Mouse (Mus musculus) naive thymus-derived CD4-positive, alpha-beta T cell, adult 2 months (primary cell): ENCODE data around the gene Mcm5.

Source experiments
- DNase-seq: peaks from one replicate; pipeline ENCODE4 v3.0.0-alpha.2; 2011; ENCODE audit warnings: low read depth

Gene Mcm5

GRCm38 (mm10) chr8:75109236-75109967, at the start of gene Mcm5:
Mcm5 (plus strand) TSS chr8:75109569.
- DNase-seq: peak; percentile 100

DNA sequence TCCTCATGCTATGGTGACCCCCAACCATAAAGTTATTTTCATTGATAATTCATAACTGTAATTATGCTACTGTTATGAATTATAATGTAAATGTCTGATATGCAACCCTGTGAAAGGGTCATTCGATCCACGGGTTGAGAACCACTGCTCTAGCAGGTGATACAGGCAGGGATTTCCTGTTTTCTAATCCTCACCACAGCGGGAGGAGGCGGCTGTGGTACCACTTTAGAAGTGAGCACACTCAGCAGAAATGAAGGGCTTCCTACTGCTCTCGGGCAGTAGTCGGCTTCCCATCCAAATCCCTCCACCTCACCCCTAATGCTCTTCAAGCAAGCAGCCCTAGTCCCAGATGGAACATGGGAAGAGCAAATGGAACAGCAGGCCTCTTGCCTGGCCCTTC, 49.3 kb upstream of the Mcm5 start:
- no peak for DNase-seq

- no peak for DNase-seq
Observed at GRCm38 (mm10) chr8:75060815-75061214, 48.6 kb upstream of the Mcm5 start.

GRCm38 (mm10) chr8:75063290-75063689, 46.1 kb upstream of the Mcm5 start:
- no peak for DNase-seq

- DNase-seq: no peak
Observed at GRCm38 (mm10) chr8:75064790-75065189, 44.6 kb upstream of the Mcm5 start.

DNA sequence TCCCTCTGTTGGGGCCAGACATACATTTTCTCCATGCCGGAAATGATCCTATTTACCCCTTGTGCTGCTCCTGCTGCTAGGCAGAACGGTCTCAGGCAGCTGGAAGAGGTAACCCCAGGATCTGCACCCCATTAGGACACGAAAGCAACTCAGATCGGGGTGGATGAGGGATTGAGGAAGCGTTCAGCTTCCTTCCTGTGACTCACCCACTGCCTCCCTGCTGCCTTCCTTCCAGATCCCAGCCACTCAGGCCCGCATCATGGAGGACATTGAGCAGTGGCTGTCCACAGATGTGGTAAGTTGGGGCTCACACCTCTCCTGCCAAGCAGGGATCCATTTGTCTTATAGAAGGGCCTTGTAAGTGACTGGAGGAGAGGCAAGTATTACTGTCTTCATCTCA, 42.1 kb upstream of the Mcm5 start:
- DNase-seq: no peak

DNA sequence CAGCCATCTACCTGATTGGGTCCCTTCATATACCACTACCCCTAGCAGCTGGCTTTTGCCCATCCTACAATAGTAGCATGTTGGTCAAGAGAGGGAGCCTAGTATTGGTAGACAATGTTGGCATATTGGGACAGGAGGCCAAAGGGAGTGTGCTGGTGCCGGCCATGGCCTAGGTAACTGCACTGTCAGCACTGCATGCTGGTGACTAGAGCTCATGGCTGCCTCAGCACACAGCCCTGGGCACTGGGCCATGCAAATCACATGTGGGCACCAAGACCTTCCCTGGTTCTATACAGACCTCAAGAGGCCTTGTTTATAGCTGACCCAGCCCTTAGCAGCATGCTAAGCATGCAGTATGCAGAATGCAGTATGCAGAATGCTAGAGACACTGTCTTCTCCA, 39.1 kb upstream of the Mcm5 start:
- DNase-seq: no peak

GRCm38 (mm10) chr8:75071627-75072346, 37.6 kb upstream of the Mcm5 start:
- DNase-seq: peak; percentile 77

DNA sequence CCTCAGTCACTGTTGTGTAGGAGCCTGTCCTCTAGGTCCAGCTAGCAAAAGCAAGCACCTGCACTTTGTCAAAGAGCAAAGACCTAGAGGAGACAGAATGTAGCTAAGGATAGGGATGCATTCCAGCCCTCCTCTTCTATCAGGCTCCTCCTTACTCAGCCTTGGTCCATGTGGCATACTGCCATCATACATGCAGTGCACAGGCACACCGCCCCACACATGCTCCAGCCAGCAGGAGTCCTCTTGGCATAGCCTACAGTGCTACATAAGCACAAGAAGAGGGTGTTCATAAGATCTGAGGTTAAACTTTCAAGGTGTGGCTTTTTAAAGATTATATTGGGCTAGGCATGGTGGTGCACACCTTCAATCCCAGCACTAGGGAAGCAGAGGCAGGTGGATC, 34.5 kb upstream of the Mcm5 start:
- no peak for DNase-seq

GRCm38 (mm10) chr8:75078215-75078614, 31.2 kb upstream of the Mcm5 start:
- DNase-seq: no peak

DNA sequence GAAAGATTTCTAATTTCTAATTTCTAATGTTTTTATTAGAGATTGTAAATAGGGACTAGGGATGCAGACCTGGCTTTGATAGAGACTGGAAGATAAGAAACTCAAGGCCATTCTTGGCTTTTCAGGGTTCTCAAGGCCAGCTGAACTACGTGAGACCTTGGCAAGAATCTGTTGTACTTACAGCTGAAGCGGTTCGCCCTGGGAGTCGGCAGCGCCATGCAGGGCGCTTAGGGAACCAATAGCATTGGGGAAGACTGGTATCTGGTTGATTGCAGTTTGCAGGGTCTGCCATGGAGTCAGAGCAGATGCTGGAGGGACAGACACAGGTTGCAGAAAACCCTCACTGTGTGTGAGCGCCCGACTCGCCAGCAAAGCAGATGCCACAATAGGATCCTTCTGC, 30.5 kb upstream of the Mcm5 start:
- no peak for DNase-seq

GRCm38 (mm10) chr8:75081364-75082040, 27.9 kb upstream of the Mcm5 start:
- no peak for DNase-seq

DNA sequence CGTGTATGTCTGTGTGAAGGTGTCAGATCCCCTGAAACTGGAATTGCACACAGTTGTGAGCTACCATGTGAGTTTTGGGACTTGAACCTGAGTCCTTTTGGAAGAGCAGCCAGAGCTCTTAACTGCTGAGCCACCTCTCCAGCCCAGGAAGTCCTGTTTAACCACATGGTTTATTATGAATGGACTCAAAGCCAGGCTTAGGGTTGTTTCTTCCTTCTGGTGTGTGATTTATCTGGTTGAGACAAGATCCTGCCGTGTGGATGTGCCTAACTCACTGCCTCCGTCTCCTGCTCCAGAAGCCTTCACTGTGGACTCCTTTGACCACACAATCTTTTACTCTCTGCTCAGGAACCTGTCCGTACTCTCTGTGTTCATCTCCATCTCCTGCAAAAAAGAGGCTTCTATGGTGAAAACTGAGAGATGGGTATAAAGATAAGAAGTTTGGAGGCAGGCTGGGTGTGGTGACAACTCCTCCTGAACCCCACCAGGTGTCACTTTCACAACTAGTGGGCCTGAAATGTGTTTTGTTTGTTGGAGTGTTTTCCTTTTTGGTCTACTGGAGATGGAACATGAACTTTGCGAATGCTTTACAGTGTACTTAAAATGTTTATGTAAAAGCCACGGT, 27.1 kb upstream of the Mcm5 start:
- no peak for DNase-seq

DNA sequence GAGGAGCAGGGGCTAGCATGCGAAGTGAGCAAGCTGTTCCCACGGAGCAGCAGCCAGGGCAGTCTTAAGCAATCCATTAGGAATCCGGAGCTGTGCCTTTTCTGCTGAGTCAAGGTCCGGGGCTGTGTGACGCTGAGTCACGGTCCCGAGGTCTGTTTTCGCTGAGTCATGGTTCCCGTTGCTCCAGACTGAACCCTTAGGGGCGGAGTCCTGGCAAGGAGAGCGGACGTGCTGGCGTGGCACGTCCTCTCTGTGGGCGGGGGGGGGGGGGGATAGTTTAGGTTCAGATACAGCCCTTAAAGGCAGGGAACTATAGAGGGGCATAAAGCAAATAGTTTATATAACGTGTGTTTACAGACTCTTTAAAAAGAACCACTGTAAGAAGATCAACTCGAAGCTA, 25.5 kb upstream of the Mcm5 start:
- DNase-seq: peak; percentile 54

DNA sequence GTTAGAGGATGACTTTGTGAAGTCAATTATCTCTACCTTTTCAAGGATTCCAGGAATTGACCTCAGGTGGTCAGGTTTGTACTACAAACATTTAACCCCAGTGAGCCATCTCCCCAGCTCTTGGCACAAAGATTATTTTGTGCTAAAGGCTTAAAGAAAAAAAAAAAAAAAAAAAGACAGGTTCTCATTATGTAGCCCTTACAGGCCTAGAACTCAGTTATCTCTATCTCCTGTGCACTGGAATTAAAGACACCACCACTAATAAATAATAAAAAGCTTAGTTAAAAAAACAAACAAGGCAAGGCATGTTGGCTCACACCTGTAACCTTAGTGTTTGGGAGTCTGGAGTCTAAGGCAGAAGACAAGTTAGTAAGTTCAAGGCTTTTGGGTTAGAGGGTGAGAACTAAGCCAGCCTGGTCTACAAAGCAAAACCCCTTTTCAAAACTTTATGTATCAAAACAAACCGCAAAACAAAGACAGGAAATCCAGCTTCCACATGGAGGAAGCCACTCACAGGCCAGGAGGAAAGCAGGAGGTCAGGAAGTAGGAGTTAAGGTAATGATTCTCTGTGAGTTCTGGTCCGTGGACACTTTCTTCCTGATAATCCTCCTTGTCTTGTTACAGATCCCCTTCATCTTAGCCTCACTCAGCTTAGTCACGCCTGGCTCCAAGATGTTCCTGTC, 24.8 kb upstream of the Mcm5 start:
- no peak for DNase-seq

GRCm38 (mm10) chr8:75086002-75086401, 23.4 kb upstream of the Mcm5 start:
- no peak for DNase-seq

DNA sequence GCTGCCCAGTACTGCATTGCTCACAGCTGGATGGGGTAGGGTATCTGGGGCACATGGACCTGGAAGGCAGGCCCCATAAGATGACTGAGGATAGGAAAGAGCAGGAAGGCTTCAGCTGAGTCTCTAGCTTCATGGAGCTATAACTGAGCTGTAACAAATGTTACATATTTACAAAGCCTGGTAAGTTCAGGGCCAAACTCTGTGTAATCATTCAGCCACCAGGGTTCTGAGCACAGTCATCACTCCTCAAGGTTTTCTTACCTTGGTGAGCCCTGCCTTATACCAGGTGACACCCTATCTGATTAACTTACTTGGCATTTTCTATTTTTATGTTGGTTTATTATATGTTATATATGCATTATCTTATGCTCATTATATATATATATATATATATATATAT, 22.2 kb upstream of the Mcm5 start:
- DNase-seq: no peak

DNA sequence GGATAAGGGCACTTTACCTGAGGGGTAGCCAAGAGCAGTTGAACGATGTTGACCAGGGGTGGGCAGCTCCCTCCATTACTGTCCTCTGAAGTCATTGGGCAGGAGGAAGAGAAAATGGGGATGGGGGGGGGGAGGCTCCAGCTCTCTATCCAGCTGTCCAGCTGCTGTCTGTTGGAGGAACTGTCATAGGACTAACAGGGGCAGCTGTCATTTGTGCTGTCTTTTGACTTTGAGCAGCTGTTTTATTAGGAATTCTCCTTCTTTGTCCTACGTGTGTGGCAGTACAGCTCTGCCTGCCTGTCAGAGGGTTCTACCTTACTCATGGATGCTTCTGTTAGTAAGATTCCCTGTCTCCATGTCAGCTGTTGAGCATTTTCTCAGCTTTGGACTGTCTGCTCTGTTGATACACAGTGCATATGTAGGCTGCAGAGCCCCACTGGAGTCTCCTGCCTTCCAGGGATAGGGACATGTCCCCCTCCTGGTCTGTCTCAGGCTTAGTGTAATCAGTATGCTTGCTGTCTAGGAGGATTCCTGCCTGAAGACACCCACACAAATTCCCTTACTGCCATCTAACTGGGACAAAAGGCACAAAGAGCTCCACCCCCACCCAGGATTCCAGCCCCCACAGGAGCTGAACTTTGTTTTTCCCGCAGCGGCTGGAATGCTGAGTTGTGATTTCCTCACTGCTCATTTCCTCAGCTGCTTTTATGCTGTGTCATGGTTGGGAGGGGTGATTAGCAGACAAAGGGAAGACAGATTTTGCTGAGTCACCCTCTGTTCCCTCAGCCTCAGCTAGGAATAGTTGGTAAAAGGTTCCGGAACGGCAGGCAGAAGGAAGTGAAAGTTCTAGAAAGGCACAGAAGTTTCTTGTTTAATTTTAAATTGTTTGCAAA, 20.1 kb upstream of the Mcm5 start:
- peak; percentile 17 for DNase-seq

- no peak for DNase-seq
Observed at GRCm38 (mm10) chr8:75090781-75091365, 18.5 kb upstream of the Mcm5 start.

GRCm38 (mm10) chr8:75093399-75094156, 15.8 kb upstream of the Mcm5 start, which contains the start of gene Hmox1:
Hmox1 (plus strand) TSS chr8:75093621.
- peak; percentile 75 for DNase-seq
